Mouse (Mus musculus) ES-CJ7 (cell line): ENCODE measurements around the gene Aph1b.
"Not testable (repeated sequence)": the region's sequence is repeated elsewhere in the genome, so short reads cannot be mapped to it uniquely, and the experiment has no call there.

Experiments used
- DNase-seq: peaks from one replicate; pipeline ENCODE4 v3.0.0; 2011; ENCODE audit warnings: low read depth, low spot score

Gene Aph1b

DNA sequence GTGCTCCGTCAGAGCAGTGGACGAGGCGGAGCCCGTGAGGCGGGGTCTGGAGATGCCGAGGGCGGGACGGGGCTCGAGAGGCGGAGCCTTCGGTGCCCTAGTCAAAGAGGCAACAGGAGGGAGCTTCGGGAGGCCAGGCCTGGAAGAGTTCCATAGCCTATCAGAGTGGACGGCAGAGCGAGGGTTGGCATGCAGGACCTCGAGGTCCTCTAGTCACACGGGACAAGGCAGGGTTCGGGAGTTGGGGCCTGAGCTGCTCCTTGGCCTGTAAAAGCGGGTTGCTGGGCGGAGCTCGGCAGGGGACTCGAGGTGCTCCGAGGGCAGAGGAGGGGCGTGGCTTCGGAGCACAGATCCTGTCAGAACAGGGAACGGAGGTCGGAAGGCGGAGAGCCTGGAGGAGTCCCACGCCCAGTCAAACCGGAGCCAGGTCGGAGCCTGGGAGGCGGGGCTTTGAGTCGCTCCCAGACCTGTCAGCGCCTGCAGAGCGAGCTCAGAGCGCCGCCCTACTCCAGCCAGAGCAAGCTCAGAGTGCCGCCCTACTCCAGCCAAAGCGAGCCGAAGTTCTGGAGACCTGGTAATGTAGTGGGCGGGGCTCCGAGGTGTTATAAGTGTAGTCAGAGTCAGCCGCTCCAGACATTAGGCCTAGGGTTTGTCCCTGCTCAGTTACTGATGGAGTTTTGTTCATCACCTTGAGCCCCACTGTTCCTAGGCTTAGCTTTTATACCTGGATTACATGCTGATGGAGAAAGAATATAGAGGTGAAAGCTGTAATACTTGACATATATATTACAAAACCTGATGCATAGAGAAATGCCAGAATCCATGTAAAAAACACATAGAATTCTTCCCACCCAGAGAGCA, at the start of gene Aph1b:
Gene Aph1b (minus strand): TSS at position 27 of the 861 bp plus-strand sequence.
- peak; percentile 98 for DNase-seq

DNA sequence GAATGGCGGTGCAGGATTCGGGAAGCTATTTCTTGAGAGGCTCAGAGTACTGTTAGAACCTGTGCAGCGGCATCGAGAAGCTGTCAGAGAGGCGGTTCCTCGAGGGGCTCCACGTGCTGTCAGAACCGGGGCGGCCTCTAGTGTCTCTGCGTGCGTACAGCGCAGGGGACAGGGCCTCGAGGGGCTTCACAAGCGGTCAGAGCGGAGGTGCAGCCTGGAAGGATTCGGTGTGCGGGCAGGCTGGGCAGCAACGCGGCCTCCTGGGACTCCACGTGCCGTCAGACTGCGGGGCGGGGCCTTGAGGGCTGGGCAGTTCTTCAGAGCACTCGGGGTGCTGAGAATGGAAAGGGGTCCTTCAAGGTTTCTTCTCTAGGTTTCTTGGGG, 39.8 kb upstream of the Aph1b start:
- no peak for DNase-seq

DNA sequence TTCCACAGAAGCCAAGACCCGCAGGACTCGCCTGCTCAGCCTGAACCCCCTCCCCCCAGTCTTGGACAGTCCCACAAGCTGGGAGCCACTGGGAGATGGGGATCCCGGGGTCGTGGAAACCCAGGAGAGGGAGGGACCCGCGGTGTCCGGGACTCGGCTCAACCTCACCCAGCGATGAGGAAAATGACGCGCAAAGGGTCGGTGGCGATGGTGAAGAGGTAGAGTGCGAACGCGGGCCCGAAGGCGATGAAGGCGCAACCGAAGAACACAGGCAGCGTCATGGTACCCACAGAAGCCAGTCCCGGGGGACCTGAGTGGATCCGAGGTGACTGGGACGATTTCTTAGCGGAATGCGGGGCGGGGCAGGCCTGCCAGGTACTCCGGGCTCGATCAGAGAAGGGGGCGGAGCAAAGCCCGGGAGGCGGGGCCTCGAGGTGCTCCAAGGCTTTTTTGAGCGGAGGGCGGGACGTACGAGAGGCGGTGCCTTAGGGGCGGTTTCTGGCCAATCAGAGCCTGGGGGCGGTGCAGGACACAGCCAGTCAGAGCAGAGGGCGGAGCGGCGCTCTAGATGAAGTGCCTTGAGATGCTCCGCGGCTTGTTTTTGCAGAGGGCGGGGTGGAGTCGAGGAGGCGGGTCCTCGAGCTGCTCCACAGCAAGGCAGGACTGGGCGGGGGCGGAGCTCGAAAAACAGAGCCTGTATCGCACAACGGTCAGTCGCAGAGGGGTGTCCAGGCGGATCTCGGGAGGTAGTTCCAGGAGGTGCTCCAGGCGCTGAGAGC, 39.2 kb upstream of the Aph1b start, which contains the start of gene Aph1c:
Gene Aph1c (minus strand): TSS at position 409 of the 779 bp plus-strand sequence.
- peak; percentile 99 for DNase-seq

DNA sequence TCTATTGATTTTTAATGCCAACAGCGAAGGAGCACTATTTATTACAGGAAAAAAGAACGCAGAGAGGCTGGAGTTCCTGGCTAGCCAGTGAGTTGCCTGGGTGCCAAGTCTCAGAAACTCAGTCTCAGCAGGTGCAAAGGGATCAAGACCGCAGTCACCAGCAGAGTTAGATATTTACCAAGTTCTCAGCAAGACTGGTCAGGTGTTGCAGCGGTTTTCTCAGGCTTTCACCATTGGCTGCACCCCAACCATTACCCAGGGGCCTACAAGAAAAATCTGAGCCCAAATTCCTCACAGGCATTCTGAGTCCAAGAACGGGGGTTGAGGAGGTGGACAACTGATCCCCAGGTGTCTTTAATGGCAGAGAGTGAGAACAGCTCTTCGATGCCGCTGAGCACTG, 38.6 kb upstream of the Aph1b start:
- no peak for DNase-seq

DNA sequence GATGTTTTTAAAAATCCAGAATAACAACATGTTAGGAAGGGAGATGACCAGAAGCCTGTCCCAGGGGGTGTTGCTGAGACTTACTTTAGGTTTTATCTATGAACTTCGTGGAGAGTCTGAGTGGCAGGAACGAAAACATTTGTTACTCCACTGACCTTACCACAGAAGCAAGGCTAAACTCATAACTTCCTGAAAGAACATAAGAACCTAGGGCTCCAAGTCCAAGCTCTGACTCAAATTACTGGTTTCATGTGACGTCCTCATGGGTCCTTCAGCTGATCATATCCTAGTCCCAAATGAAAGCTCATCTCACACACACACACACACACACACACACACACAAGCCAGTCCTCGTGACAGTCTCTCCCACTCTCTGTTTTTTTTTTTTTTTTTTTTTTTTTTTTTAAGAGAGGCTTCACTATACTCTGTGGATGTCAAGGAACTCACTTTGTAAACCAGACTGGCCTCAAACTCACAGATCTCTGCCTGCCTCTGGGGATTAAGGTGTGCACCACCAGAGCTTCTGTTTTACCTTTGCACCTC, 37.1 kb upstream of the Aph1b start:
- no peak for DNase-seq

DNA sequence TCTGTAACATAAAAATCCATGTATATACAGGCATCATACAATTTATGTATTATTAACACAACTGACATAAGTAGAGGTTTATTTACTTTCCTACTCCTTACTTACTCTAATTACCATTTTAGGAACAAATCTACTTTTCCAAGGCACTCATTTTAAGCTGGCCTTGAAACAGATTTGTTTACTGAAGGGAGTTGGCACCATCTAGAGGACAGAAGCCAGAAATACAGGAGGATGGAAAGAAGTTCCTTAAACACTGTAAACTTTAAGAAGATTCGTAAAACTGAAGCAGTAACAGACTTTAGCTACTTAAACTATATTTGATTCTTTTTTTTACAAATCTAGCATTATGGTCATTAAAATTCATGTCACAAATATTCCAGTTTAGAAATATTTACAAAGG, 30.7 kb upstream of the Aph1b start:
- peak; percentile 46 for DNase-seq

DNA sequence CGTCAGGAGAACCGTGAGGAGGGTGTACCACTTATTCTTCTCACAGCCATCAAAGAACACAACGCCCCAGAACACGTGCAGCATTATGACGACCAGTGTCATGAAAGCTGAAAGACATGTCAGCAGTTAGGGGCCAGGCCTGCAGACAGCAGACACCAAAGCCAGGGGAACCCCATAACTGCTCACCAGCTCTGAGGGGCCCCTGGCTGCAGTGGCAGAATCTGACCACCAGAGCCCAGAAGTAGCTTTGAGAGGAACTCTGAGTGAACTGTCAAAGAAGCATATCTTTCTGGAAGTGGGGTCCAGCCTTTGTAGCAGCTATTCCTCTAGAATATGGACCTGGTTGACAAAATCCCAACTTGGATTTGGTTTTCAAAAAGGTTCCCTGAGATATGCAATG, 27.0 kb upstream of the Aph1b start:
- not testable (repeated sequence) for DNase-seq

DNA sequence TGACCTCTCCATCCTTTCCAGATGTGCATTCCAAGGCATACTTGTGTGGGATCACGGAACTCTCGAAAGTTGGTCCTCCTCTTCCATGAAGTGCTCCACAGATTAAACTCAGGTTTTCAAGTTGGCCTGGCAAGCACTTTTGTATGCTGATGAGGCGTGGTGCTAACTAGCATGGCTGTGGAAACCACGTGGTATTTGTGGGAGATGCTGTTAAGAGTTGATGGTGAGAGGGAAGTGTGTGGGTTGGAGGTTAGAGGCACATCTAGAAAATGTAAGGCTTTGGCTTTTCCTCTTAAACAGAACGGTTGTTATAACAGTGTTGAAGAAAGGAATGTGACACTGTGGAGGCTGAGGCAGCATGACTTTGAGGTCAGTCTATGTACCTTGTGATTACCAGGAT, 25.7 kb upstream of the Aph1b start:
- no peak for DNase-seq

DNA sequence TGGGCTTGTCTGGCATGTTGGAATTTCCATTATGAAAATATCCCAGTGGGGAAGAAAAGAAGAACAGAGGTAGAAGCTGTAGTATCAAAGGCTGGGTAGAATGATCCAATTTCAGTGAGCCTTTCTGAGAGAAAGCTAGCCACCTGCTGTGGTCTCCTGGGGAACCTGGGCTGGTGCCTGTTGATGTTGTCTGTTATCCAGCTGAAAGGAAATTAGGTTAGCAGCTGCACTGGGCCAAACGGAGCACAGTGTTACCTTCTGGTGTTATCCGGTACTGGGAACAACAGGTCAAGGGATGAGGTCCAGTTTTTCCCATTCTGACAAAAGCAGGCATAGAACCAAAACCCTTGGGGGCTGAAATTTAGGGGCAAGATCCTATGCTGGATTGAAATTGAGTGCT, 18.1 kb upstream of the Aph1b start:
- DNase-seq: no peak

DNA sequence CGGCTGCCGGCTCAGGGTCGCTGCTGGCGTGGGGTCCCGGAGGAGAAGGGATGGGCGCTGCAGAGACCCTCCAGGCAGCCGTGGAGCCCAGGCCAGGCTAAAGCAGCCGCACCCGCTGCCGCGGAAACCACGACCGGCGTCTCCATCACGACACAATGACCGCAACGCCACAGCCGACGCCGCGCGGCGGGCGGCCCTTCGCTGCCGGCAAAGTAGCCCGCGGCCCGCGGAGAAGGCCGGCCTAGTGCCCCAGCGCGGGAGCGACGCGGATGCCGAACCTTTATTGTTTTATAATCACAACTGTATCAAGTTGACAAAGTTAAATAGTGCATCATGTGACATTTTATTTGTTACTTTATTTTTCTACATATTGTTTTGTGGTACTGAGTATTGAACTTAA, 10.7 kb upstream of the Aph1b start:
- not testable (repeated sequence) for DNase-seq

DNA sequence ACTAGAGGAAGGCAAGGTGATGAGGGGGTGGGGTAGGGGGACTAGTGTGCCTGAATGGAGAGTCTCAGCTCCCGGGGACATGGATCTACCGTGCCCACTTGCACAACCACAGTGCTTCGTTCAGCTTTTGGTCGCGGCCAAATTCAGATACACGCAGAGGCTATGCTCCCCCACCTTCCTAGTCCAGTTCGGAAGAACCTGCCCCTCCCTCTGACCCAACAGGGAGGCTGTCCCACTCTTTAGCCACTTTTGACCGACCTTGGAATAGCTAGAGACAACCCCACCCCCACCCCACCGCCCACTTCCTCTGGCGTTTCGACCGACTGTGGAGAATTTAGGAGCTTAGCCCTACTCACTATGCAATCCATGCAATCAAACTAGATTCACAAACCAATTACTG, 6.7 kb upstream of the Aph1b start:
- DNase-seq: peak; percentile 60

DNA sequence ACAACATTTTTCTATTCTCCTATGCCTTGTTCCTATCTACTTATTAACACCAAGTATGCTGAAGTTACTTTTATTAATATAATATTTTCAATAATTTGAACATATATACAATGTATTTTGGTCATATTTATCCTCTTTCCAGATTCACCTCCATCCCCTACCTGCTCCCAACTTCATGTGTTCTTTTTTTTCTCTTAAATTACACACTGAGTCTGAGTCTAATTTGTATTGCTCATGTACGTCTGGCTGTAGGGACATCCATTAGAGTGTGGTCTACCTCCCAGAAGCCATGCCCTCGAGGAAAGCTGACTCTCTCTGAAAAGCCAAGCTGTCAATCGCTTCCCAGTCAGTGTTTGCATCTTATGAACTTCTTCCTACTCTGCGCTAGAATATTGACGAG, 1.4 kb upstream of the Aph1b start, which contains the start of gene Gm10647:
Gene Gm10647 (plus strand): TSS at position 301 of the 400 bp plus-strand sequence.
- no peak for DNase-seq

DNA sequence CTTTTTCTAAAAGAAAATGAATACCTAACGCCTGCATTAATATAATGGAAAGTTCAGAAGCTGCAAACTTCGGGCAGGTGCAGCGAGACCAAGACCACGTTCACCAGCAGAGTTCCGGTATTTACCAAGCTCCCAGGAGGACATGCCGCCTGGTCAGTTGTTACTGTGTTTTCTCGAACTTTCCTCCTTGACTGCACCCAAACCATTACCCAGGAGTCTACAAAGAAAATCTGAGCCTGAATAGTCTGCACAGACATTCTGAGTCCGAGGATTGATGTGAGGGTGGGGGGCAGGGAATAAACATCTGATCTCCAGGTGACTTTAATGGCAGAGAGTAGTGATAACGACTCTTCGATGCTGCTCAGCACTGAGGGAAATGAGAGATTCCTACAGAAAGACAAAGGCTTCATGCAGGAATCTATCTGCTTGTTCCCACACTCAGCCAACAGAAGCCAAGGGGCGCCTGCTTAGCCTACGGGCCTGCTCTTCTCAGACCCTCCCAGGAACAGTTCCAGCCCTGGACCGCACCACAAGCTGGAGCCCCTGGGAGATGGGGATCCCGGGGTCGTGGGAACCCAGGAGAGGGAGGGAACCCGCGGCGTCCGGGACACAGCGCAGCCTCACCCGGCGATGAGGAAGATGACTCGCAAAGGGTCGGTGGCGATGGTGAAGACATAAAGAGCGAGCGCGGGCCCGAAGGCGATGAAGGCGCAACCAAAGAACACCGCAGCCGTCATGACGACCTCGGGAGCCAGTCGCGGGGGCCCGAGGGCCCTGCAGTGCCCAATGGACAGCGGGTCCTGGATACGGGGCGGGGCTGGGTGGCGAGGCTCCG, 444 bp downstream of the Aph1b start:
- DNase-seq: peak; percentile 18

DNA sequence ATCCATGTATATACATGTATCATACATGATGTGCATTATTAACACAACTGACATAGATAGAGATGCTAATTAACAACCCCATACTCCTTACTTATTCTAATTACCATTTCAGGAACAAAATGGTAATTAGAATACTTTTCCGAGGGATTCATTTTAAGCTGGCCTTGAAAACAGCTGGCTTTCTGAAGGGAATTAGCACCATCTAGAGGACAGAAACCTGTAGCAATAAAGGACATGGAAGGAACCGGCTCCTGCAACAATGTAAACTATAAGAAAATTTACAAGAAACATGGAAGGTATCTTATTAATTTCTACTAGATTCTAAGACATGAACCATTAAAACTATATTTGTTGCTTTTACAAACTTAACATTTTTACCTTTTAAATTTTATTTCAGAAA, 7.5 kb downstream of the Aph1b start:
- peak; percentile 22 for DNase-seq

DNA sequence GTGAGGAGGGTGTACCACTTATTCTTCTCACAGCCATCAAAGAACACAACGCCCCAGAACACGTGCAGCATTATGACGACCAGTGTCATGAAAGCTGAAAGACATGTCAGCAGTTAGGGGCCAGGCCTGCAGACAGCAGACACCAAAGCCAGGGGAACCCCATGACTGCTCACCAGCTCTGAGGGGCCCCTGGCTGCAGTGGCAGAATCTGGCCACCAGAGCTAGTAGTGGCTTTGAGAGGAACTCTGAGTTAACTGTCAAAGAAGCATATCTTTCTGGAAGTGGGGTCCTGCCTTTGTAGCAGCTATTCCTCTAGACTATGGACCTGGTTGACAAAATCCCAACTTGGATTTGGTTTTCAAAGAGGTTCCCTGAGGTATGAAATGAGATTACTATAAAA, 10.7 kb downstream of the Aph1b start:
- DNase-seq: not testable (repeated sequence)

DNA sequence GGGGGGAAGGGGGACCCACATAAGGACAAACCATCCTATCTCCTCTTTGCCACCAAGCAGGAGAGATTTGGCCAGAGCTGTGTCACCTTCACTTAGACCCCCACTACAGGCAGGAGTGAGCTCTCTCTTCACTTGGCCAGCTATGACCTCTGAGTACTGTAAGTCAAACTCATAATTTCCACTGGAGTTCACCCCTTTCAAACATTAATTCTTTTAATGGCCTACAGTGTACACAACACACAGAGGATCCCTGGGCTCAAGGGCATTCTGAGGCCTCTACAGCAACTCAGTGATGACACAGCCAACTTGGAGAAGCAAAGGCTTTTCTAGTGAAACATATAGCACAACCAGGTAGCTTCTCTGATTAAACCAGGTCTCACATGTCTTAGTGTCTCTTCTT, 24.6 kb downstream of the Aph1b start:
- no peak for DNase-seq

DNA sequence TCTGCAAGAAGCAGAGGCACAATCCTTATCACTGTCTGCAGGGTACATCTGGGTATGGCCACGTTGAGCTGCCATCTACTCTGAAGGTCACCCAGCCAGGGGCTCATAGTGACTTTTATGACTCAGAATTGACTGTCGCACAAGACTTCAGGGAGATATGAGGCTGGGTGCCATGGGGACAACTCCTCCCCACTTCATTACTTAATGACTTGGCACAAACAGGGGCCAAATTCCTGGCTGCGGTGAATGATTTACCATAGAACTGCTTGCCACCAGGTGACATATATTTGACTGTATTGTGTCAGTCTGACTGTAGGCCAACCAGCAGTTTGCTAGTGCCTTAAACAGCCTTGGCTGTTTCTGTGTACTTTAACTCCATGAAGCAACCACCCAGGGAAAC, 26.0 kb downstream of the Aph1b start:
- no peak for DNase-seq

DNA sequence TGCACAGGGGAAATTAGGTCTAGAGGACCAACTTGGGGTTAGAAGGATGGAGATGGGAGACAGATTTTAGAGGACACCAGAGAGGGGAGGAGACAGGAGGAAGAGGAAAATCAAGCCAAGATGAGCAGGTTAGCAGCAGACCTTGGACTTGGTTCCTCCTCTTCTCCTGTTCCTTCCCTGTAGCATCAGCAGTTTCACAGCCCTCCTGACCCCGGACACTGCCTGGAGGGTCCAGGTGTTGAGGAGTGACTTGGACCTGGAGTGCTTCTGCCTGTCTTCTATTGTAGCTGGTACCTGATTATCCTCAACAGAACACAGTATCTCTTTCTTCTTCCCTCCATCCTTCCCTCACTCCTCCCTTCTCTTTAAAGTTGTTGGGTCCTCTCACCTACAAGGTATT, 26.6 kb downstream of the Aph1b start:
- no peak for DNase-seq

DNA sequence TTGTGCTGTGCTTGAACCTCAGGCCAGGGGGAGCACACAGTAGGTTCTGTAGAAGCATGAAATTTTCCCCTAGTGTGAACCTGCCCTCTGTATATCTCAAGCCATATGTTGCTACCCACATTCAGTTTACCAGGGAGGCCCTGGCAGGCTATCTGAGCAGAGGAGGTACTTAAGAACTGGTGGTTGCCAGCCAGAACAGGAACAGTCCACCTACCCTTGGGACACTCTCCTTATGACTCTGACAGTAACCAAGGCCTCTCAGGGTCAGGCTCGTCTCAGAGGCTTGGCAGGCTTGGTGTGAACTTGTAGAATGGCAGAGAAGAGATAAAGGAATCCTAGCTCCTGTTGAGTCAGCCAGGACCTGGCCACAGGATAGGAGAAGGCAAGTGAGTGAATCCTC, 34.3 kb downstream of the Aph1b start:
- DNase-seq: no peak

DNA sequence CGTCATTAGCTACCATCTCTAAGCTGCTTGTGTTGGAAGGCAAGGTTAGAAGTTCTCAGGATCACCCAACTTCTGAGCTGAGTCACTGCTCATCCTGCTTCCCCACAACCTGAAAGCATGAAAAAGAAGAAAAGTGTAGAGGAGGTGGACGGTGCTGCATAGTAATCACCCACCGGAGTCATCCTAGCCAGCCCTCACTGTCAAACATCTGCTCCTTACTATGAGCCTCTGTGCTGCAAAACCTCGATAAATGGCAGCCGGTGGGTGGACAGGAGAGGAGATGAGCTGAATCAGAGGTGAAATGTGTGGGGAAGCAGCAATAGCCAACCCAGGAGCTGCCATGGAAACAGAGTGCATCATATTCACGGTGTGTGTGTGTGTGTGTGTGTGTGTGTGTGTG, 42.4 kb downstream of the Aph1b start:
- no peak for DNase-seq

DNA sequence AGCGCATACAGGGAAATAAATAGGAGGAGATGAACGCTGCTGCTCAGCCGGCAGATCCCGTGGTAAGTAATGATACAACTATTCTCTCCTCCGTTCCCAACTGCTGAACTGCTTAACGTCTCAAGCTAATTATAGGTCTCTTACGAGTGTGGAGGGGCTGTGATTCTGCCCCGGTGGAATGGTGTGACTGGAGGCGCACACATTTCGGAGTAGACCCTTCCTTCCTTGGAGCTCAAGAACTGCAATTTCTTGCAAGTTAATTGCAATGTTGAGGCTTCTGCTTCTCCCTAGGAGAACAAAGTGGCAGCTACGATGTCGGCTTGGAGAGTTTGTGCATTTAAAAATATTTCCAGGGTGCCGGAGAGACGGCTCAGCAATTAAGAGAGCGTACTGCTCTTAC, 46.9 kb downstream of the Aph1b start:
- DNase-seq: no peak

DNA sequence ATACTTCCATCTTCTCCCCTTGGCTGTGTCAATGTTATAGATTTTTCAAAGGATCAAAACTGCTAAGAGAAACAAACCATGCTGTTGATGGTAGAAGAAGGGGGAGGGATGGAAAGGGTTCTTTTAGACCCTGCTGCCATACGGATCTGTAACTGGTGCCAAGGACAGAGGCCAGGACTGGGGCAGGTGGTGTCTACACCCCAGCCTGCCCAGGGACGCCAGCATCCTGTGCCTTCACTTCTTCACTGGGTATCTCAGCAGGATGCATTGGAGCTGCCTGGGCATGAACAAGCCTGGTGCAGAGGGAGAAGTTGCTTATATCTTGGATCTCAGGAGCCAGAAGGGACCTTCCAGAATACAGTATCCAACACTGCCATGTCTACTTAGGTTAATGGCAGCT, 50.8 kb downstream of the Aph1b start:
- DNase-seq: no peak
